Mouse (Mus musculus): ENCODE measurements around the gene Rusc2. TPM values are rescaled to one million over a fixed set of nuclear protein-coding genes. Genes with fewer than 3 reads are reported as not detected.

Rusc2 gene
- polyA plus RNA-seq, 1 experiment from 2014 or later, result 9.6 TPM

DNA sequence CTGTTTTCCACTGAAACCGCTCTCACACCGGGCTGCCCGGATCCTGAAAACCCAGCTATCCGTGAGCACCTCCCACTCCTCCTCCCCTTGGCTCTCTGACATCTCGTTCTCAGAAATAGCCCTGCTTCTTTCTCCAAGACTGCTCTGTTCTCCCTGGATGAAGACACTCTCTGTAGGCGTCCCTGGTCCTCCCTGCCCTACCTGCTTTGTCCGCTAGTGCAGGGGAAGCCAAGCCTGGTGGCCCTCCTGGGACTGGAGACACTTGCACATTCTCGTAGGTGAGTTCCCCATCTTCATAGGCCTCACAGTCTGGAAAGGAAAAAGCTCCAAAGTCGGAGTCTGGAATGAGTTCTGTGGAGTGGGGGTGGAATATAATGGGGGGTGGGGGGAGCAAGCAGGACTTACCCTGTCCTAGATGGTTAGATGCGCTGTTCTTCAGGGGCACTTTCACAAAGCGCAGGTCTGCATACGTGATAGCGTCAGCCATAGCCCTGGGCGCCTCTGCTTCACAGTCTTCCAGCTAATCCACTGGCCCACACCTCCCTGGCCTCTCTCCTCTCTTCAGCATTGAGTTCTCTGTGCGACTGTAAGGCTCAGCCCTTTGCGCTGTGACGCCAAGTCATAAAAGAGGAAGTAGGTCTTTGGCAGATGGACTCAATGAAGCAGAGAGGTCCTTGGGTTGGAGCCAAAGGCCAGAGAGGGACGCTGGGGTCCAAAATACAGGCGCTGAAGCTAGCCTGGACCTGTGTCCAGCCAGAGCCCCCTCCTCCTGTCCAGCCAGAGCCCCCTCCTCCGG lies 72.5 kb downstream of the Rusc2 start, which contains the start of gene Cd72:
Cd72 (minus strand) TSS at position 588 of the 796 bp plus-strand sequence.
- 0 out of 2 replicates have a peak within 1 kb of the TSS, but pooled peaks have one; percentile 4 for H3K9ac ChIP-seq (ENCODE audit: low read depth, low read length)
- peak within 1 kb of the TSS; percentile 13 for H3K4me3 ChIP-seq (replicated peaks; ENCODE audit: low read depth, low read length)
- no peaks in the 10 kb centered on the region for H3K36me3 ChIP-seq (ENCODE audit: insufficient read depth, low read length)
- peaks cover 17% of the 10 kb centered on the region for H3K4me1 ChIP-seq (replicated peaks; ENCODE audit: insufficient read depth, low read length)
- DNase-seq (ENCODE audit: low spot score) (peak; percentile 51), ATAC-seq (replicated peaks; ENCODE audit: low FRiP score, low read depth) (peak; percentile 54)
- H3K9me3 ChIP-seq (replicated peaks; ENCODE audit: low read length), result no peaks in the 10 kb centered on the region
- no peak within 1 kb of the TSS for H3K27ac ChIP-seq
- peak; percentile 22; the same call in 1 of the 2 replicates for TF ChIP-seq CTCF (IDR thresholded peaks at IDR 0.05; ENCODE audit: low read depth)
- 20% methylated on average over 20 of the region's 20 CpGs for WGBS
- no peaks in the 10 kb centered on the region for H3K27me3 ChIP-seq (ENCODE audit: insufficient read depth, low read length)
- peak within 1 kb of the TSS; percentile 56 for H3K4me2 ChIP-seq (ENCODE audit: low read length)

DNA sequence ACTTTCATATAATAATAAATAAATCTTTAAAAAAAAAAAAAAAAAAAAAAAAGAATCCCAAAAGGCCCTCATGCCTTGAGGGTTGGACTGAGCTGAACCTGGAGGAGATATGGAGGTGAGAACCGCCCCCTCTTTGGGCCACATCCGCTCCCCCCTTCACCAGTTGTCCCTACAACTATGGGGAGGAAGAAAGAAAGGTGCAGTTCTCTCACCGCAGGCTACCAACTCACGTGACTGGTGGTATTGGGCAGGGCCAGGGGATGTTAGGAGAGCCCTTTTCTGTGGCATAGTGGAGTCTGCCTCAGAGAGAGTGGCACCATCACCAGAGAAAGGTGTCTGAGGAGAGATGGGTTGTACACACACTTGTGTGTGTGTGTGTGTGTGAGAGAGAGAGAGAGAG lies 74.7 kb downstream of the Rusc2 start:
- 46% methylated on average over 4 of the region's 4 CpGs for WGBS
- Histone ChIP-seq H3K4me1 (replicated peaks; ENCODE audit: insufficient read depth, low read length) (peaks cover 17% of the 10 kb centered on the region), H3K4me2 (ENCODE audit: low read length) (no peak overlapping the region), H3K9ac (ENCODE audit: low read depth, low read length) (no peak overlapping the region), H3K4me3 (replicated peaks; ENCODE audit: low read depth, low read length) (no peak overlapping the region), H3K36me3 (ENCODE audit: insufficient read depth, low read length) (no peaks in the 10 kb centered on the region), H3K9me3 (replicated peaks; ENCODE audit: low read length) (no peaks in the 10 kb centered on the region), H3K27ac (no peak overlapping the region), H3K27me3 (ENCODE audit: insufficient read depth, low read length) (no peaks in the 10 kb centered on the region)
- DNase-seq (ENCODE audit: low spot score) (no peak), ATAC-seq (replicated peaks; ENCODE audit: low FRiP score, low read depth) (no peak)
- no peak for TF ChIP-seq CTCF (IDR thresholded peaks at IDR 0.05; ENCODE audit: low read depth)

DNA sequence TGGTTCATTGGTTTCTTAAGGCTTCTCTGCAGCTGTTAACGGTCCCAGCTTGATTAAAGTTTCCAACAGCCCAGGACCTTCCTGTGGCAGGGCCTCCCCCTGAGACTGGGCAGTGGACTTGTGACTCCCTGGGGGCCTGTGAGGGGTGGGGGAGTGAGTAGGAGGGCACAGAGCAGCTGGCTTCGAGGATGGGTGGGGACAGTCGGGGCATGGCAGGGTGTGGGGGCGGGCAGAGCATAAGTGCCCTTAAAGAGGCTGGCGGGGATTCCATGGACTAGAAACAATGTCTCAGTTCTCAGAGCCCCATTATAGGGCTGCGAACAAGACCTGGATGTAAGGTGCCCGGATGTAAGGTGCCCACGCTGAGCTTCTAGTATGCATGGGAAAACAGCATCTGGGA lies 75.3 kb downstream of the Rusc2 start:
- Histone ChIP-seq H3K4me3 (replicated peaks; ENCODE audit: low read depth, low read length) (no peak overlapping the region), H3K9ac (ENCODE audit: low read depth, low read length) (no peak overlapping the region), H3K27me3 (ENCODE audit: insufficient read depth, low read length) (no peaks in the 10 kb centered on the region), H3K4me2 (ENCODE audit: low read length) (no peak overlapping the region), H3K9me3 (replicated peaks; ENCODE audit: low read length) (no peaks in the 10 kb centered on the region), H3K36me3 (ENCODE audit: insufficient read depth, low read length) (no peaks in the 10 kb centered on the region), H3K4me1 (replicated peaks; ENCODE audit: insufficient read depth, low read length) (peaks cover 17% of the 10 kb centered on the region), H3K27ac (no peak overlapping the region)
- DNase-seq (ENCODE audit: low spot score) (peak; percentile 28), ATAC-seq (replicated peaks; ENCODE audit: low FRiP score, low read depth) (no peak)
- no peak for TF ChIP-seq CTCF (IDR thresholded peaks at IDR 0.05; ENCODE audit: low read depth)
- 15% methylated on average over 8 of the region's 8 CpGs for WGBS

DNA sequence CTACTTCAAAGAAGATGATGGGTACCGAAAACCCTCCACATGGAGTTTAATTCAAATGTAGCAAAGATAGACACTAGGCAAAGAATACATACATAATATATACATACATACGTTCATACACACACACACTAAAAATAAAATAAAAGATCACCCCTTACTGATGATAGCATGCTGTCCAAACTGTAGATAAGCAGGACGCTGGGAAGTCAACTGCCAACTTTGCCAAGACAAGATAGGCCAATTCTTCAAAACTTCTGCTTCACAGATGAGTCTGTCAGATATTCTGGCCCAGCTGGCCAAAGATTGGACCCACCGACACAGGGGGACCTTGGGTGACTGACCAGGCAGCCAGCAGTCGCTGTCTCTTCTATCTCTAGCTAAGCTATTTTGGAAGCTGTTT lies 81.3 kb downstream of the Rusc2 start:
- TF ChIP-seq CTCF (IDR thresholded peaks at IDR 0.05; ENCODE audit: low read depth), result no peak
- Histone ChIP-seq H3K9ac (ENCODE audit: low read depth, low read length) (no peak overlapping the region), H3K27me3 (ENCODE audit: insufficient read depth, low read length) (no peaks in the 10 kb centered on the region), H3K36me3 (ENCODE audit: insufficient read depth, low read length) (no peaks in the 10 kb centered on the region), H3K9me3 (replicated peaks; ENCODE audit: low read length) (no peaks in the 10 kb centered on the region), H3K27ac (no peak overlapping the region), H3K4me1 (replicated peaks; ENCODE audit: insufficient read depth, low read length) (no peaks in the 10 kb centered on the region), H3K4me2 (ENCODE audit: low read length) (no peak overlapping the region), H3K4me3 (replicated peaks; ENCODE audit: low read depth, low read length) (no peak overlapping the region)
- no peak for ATAC-seq (replicated peaks; ENCODE audit: low FRiP score, low read depth)
- WGBS, result 88% methylated on average over 5 of the region's 5 CpGs
- no peak for DNase-seq (ENCODE audit: low spot score)

DNA sequence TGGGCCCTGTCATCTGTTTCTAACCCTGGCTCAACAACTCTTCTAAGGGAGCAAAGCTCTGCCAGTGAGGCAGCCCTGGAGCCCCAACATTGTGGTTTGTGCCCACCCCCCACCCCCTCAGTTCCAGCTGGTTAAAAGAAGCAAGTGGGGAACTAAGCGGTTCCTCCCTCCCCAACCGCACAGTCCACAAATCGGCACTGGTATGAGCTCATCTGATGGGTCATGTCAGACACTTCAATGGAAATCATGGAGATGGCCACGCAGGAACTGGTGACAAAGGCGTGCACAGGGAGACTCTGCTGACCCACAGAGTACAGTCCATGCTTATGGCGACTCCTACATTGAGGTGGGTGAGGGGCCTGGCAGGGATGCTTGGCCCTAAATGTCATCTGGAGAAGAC lies 84.2 kb downstream of the Rusc2 start:
- Histone ChIP-seq H3K4me2 (ENCODE audit: low read length) (no peak overlapping the region), H3K9ac (ENCODE audit: low read depth, low read length) (no peak overlapping the region), H3K27me3 (ENCODE audit: insufficient read depth, low read length) (no peaks in the 10 kb centered on the region), H3K36me3 (ENCODE audit: insufficient read depth, low read length) (no peaks in the 10 kb centered on the region), H3K27ac (no peak overlapping the region), H3K4me3 (replicated peaks; ENCODE audit: low read depth, low read length) (no peak overlapping the region), H3K9me3 (replicated peaks; ENCODE audit: low read length) (no peaks in the 10 kb centered on the region), H3K4me1 (replicated peaks; ENCODE audit: insufficient read depth, low read length) (no peaks in the 10 kb centered on the region)
- WGBS, result 78% methylated on average over 6 of the region's 6 CpGs
- ATAC-seq (replicated peaks; ENCODE audit: low FRiP score, low read depth), result no peak
- TF ChIP-seq CTCF (IDR thresholded peaks at IDR 0.05; ENCODE audit: low read depth), result no peak
- DNase-seq (ENCODE audit: low spot score), result no peak

DNA sequence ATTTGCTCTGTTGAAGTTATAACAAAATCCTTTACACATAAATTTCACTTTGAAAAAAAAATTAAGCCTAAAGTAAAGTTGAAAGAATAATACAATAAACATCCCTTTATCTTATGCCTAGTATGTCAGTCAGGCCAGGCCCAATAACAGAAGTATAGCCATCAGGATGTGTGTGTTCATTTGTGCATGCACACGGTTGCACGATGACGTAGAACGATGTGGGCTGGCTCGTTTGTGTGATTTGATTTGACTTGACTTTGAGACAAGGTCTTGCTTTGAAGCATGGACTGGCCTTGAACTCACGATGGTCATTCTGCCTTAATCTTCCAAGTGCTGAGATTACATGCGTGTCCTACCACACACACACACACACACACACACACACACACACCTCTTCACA lies 85.1 kb downstream of the Rusc2 start:
- ATAC-seq (replicated peaks; ENCODE audit: low FRiP score, low read depth) (no peak), DNase-seq (ENCODE audit: low spot score) (no peak)
- H3K4me2 ChIP-seq (ENCODE audit: low read length), result no peak overlapping the region
- H3K27ac ChIP-seq, result no peak overlapping the region
- 89% methylated on average over 7 of the region's 7 CpGs for WGBS
- H3K4me3 ChIP-seq (replicated peaks; ENCODE audit: low read depth, low read length), result no peak overlapping the region
- H3K4me1 ChIP-seq (replicated peaks; ENCODE audit: insufficient read depth, low read length), result no peaks in the 10 kb centered on the region
- H3K36me3 ChIP-seq (ENCODE audit: insufficient read depth, low read length), result no peaks in the 10 kb centered on the region
- no peaks in the 10 kb centered on the region for H3K9me3 ChIP-seq (replicated peaks; ENCODE audit: low read length)
- no peak overlapping the region for H3K9ac ChIP-seq (ENCODE audit: low read depth, low read length)
- no peak for TF ChIP-seq CTCF (IDR thresholded peaks at IDR 0.05; ENCODE audit: low read depth)
- no peaks in the 10 kb centered on the region for H3K27me3 ChIP-seq (ENCODE audit: insufficient read depth, low read length)

Measured in kidney, postnatal 0 days (tissue).